Comparison of ENCODE assay signal across 9 mouse cellular contexts in the genomic region with DNA sequence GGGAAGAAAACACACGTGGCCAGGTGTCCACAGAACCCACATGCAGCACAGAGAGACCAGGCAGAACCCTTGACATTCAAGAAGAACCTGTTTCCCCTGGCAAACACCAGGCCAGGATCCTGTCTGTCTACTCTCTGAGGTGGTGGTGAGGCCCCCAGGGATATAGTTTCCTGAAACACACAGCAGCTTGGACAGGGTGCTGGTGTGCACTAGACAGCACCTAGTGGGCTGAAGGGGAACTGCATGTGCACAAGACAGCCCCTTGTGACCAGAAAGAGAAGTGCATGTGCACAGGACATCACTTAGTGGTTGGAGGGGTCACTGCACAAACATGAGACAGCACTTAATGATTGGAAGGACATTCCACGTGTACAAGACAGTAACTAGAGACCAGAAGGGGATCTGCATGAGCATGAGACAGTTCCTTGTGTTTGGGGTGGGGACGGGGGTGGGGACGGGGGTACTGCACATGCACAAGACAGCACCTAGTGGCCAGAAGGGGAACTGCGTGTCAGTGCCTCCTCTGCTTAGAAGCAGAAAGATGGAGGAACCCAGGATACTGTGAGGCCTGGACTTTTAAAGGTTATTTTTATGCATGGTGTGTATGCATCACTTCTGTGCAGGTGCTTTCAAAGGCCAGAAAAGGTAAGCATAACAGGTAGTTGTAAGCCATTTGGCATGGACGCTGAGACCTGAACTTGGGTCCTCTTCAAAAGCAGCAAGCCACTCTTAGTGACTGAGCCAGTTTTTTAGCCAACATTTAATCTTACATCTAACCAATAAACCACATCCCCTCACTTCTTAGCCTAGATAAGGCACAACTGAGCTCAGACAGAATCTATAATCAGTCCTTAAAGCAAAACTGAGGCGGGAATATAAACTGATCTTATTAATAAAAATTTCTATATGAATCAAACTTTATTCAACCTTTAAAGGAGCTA. TPM values are rescaled to one million over a fixed set of nuclear protein-coding genes. Genes with fewer than 3 reads are reported as not detected.
DNase-seq lines count a peak whose midpoint lies in the region; ATAC-seq lines count a peak whose summit lies in the region.
"Had no signal": no experiment of that assay in that cellular context is flagged by ENCODE, and none has a peak within 500 bp of the region (broad histone marks: within the 10 kb centered on the region; RNA-seq: fewer than 3 reads in every experiment).

No protein-coding gene starts in this region.

- no peak overlapping the region for H3K27ac ChIP-seq in forebrain, embryonic 10.5 days
- no peak overlapping the region for H3K27ac ChIP-seq in forebrain, embryonic 16.5 days (ENCODE audit: low read length)
- peak overlapping the region; percentile 21 for H3K27ac ChIP-seq in stomach, embryonic 16.5 days (ENCODE audit: low read length)
- H3K27ac ChIP-seq: liver, embryonic 15.5 days had no signal

- H3K4me2 ChIP-seq in forebrain, embryonic 16.5 days (ENCODE audit: low read length) = no peak overlapping the region
- H3K4me2 ChIP-seq in stomach, embryonic 16.5 days (ENCODE audit: low read depth, low read length) = no peak overlapping the region
- H3K4me2 ChIP-seq: liver, embryonic 15.5 days had no signal

- no peaks in the 10 kb centered on the region for H3K4me1 ChIP-seq in forebrain, embryonic 10.5 days
- no peaks in the 10 kb centered on the region for H3K4me1 ChIP-seq in forebrain, embryonic 16.5 days (replicated peaks; ENCODE audit: control insufficient read depth, insufficient read depth, low read length)
- H3K4me1 ChIP-seq in stomach, embryonic 16.5 days (ENCODE audit: control insufficient read depth, insufficient read depth, low read length) = no peaks in the 10 kb centered on the region
- H3K4me1 ChIP-seq: liver, embryonic 15.5 days had no signal

- no peaks in the 10 kb centered on the region for H3K27me3 ChIP-seq in forebrain, embryonic 10.5 days (ENCODE audit: poor library complexity, severe bottlenecking)
- no peaks in the 10 kb centered on the region for H3K27me3 ChIP-seq in forebrain, embryonic 16.5 days (replicated peaks; ENCODE audit: control insufficient read depth, insufficient read depth, low read length)
- H3K27me3 ChIP-seq in stomach, embryonic 16.5 days (ENCODE audit: control insufficient read depth, insufficient read depth, low read length) = no peaks in the 10 kb centered on the region
- H3K27me3 ChIP-seq: liver, embryonic 15.5 days had no signal

- 80% methylated on average over 7 of the region's 7 CpGs for WGBS in forebrain, embryonic 10.5 days
- 85% methylated on average over 7 of the region's 7 CpGs for WGBS in forebrain, embryonic 16.5 days
- 61% methylated on average over 7 of the region's 7 CpGs for WGBS in stomach, embryonic 16.5 days

- DNase-seq in forebrain, embryonic 10.5 days (ENCODE audit: extremely low spot score, low spot score) = peak; percentile 25
- peak; percentile 86 for DNase-seq in 416B (ENCODE audit: low read depth)
- peak; percentile 65 for DNase-seq in c-Kit-positive CD71-positive TER-119-positive erythroid progenitor cells, embryonic 14.5 days (ENCODE audit: low spot score)
- peak; percentile 40 to 59 for DNase-seq in lung, adult 18-20 months
- DNase-seq in right cerebral cortex, adult 18-20 months = no peak
- no peak for DNase-seq in cerebellum, postnatal 36 days

- H3K36me3 ChIP-seq in forebrain, embryonic 10.5 days (replicated peaks) = peaks cover 27% of the 10 kb centered on the region
- H3K36me3 ChIP-seq in forebrain, embryonic 16.5 days (ENCODE audit: control insufficient read depth, insufficient read depth) = no peaks in the 10 kb centered on the region
- H3K36me3 ChIP-seq in stomach, embryonic 16.5 days (ENCODE audit: control insufficient read depth, insufficient read depth, low read length) = no peaks in the 10 kb centered on the region; the same call in 1 of the 2 replicates
- H3K36me3 ChIP-seq: liver, embryonic 15.5 days had no signal

- no peak overlapping the region for H3K9ac ChIP-seq in forebrain, embryonic 16.5 days (replicated peaks; ENCODE audit: low read depth, low read length)
- H3K9ac ChIP-seq in stomach, embryonic 16.5 days (ENCODE audit: low read length) = no peak overlapping the region
- H3K9ac ChIP-seq: liver, embryonic 15.5 days had no signal

- no peak overlapping the region for H3K4me3 ChIP-seq in forebrain, embryonic 10.5 days
- H3K4me3 ChIP-seq in forebrain, embryonic 16.5 days (replicated peaks; ENCODE audit: low read length) = no peak overlapping the region
- no peak overlapping the region for H3K4me3 ChIP-seq in stomach, embryonic 16.5 days (replicated peaks; ENCODE audit: low read length)
- H3K4me3 ChIP-seq: liver, embryonic 15.5 days had no signal

- ATAC-seq in forebrain, embryonic 16.5 days = no peak
- ATAC-seq in stomach, embryonic 16.5 days (ENCODE audit: insufficient read depth, low FRiP score) = peak; percentile 56

- peaks cover 16% of the 10 kb centered on the region; the same call in 1 of the 2 replicates for H3K9me3 ChIP-seq in forebrain, embryonic 10.5 days
- no peaks in the 10 kb centered on the region; the same call in 1 of the 2 replicates for H3K9me3 ChIP-seq in forebrain, embryonic 16.5 days (ENCODE audit: control insufficient read depth, low read length)
- H3K9me3 ChIP-seq in stomach, embryonic 16.5 days (replicated peaks; ENCODE audit: control insufficient read depth, low read length) = peaks cover 3% of the 10 kb centered on the region; the same call in 1 of the 2 replicates
- H3K9me3 ChIP-seq: liver, embryonic 15.5 days had no signal

RNA-seq across cellular contexts. Expression of a gene that starts 54.7 kb away (rescaled TPM):
- polyA plus RNA-seq in forebrain, embryonic 10.5 days (2016; fragmentation: Nextera tagmentation; extraction: Ambion mirVana) = 17.9 and 22.3 TPM in 2 replicates
- polyA plus RNA-seq in forebrain, embryonic 16.5 days (2015; fragmentation: Nextera tagmentation; extraction: Ambion mirVana) = 8.0 and 9.4 TPM in 2 replicates
- polyA plus RNA-seq in stomach, embryonic 16.5 days (2015; fragmentation: Nextera tagmentation; extraction: Ambion mirVana) = 60.9 and 70.2 TPM in 2 replicates

Comparison
In these comparisons a context has a peak if more than half of its experiments do, and no peak if none do; other contexts are left out.
1. DNase-seq: peak in forebrain, embryonic 10.5 days (single experiment), 416B (single experiment), c-Kit-positive CD71-positive TER-119-positive erythroid progenitor cells, embryonic 14.5 days (single experiment) and lung, adult 18-20 months (2 of 2); none in right cerebral cortex, adult 18-20 months (single experiment) and cerebellum, postnatal 36 days (0 of 2).